Mouse (Mus musculus): ENCODE data around the gene Zfp386. TPM values are rescaled to one million over a fixed set of nuclear protein-coding genes. Genes with fewer than 3 reads are reported as not detected.

Zfp386 gene
- total and polyA plus RNA-seq, 2 experiments from 2014 or later, result 30.5 to 33.3 TPM

GRCm38 (mm10) chr12:116109451-116110353 lies 62.2 kb downstream of the Zfp386 start:
- DNase-seq (ENCODE audit: low spot score), result no peak
- WGBS, result 83% methylated on average over 9 of the region's 9 CpGs
- H3K9ac ChIP-seq (replicated peaks; ENCODE audit: low read length), result no peak overlapping the region
- no peaks in the 10 kb centered on the region for H3K4me1 ChIP-seq (ENCODE audit: insufficient read depth, low read length)
- no peak for TF ChIP-seq CTCF (IDR thresholded peaks at IDR 0.05; ENCODE audit: low read depth)
- no peak for ATAC-seq
- no peak overlapping the region for H3K4me3 ChIP-seq (ENCODE audit: low read length)
- H3K27me3 ChIP-seq (ENCODE audit: insufficient read depth, low read length), result no peaks in the 10 kb centered on the region
- no peaks in the 10 kb centered on the region for H3K36me3 ChIP-seq (ENCODE audit: insufficient read depth, low read length)
- H3K4me2 ChIP-seq (ENCODE audit: low read depth, low read length), result no peak overlapping the region
- peaks cover 8% of the 10 kb centered on the region; the same call in 1 of the 2 replicates for H3K9me3 ChIP-seq (ENCODE audit: low read length)
- H3K27ac ChIP-seq, result no peak overlapping the region

GRCm38 (mm10) chr12:116111007-116111694 lies 63.6 kb downstream of the Zfp386 start:
- Histone ChIP-seq H3K36me3 (ENCODE audit: insufficient read depth, low read length) (no peaks in the 10 kb centered on the region), H3K4me3 (ENCODE audit: low read length) (no peak overlapping the region), H3K4me1 (ENCODE audit: insufficient read depth, low read length) (no peaks in the 10 kb centered on the region), H3K9me3 (ENCODE audit: low read length) (peaks cover 8% of the 10 kb centered on the region; the same call in 1 of the 2 replicates), H3K9ac (replicated peaks; ENCODE audit: low read length) (no peak overlapping the region), H3K27me3 (ENCODE audit: insufficient read depth, low read length) (no peaks in the 10 kb centered on the region), H3K27ac (no peak overlapping the region), H3K4me2 (ENCODE audit: low read depth, low read length) (no peak overlapping the region)
- no peak for ATAC-seq
- no peak for DNase-seq (ENCODE audit: low spot score)
- WGBS, result 84% methylated on average over 7 of the region's 7 CpGs
- no peak for TF ChIP-seq CTCF (IDR thresholded peaks at IDR 0.05; ENCODE audit: low read depth)

Other genes with a start within 250 kb of the Zfp386 start
- 3.3 and 5.3 TPM in 2 replicates for gene Vipr2, start 30.0 kb downstream of the Zfp386 start, total RNA-seq (2014; rRNA removed)
- gene Vipr2, start 30.0 kb downstream of the Zfp386 start, polyA plus RNA-seq (2015; fragmentation: Nextera tagmentation; extraction: Ambion mirVana), result 0.65 and 2.0 TPM in 2 replicates
- 6.7 and 8.4 TPM in 2 replicates for gene Wdr60, start 215.3 kb downstream of the Zfp386 start, total RNA-seq (2014; rRNA removed)
- gene Wdr60, start 215.3 kb downstream of the Zfp386 start, polyA plus RNA-seq (2015; fragmentation: Nextera tagmentation; extraction: Ambion mirVana), result 16.8 and 17.7 TPM in 2 replicates
- not detected in 2 replicates for gene Gm11027, start 227.7 kb downstream of the Zfp386 start, total RNA-seq (2014; rRNA removed)
- gene Gm11027, start 227.7 kb downstream of the Zfp386 start, polyA plus RNA-seq (2015; fragmentation: Nextera tagmentation; extraction: Ambion mirVana), result not detected in 2 replicates
- 33.9 and 36.7 TPM in 2 replicates for gene Esyt2, start 233.5 kb downstream of the Zfp386 start, total RNA-seq (2014; rRNA removed)
- 8.6 and 8.9 TPM in 2 replicates for gene Esyt2, start 233.5 kb downstream of the Zfp386 start, polyA plus RNA-seq (2015; fragmentation: Nextera tagmentation; extraction: Ambion mirVana)